Mouse (Mus musculus) neural tube, embryonic 10.5 days (tissue): ENCODE data around the gene Olfr272.

Experiments used
- DNase-seq: peaks from one replicate; pipeline ENCODE4 v3.0.0-alpha.2; 2017; ENCODE audit warnings: low spot score; ENCODE audit errors: extremely low spot score

The Olfr272 gene

GRCm38 (mm10) chr4:52919078-52919477 lies at the start of gene Olfr272:
TSS of gene Olfr272 (minus strand) at chr4:52919178.
- DNase-seq = no peak

DNA sequence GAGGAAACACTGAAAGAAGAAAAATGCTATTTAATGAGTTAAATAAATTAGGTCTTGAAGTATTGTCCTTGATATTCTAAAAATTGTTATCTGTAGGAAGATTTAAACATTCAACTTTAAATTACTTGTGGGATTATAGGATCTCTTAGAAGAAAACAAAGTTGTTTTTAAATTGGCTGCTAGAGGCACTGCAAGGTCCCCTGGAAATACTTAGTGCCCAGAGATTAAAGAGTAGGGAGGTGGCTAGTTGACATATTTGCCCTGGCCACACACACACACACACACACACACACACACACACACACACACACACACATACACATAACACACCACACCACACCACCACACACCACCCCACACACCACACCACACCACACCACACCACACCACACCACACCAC lies 45.3 kb upstream of the Olfr272 start, which contains the start of gene Olfr270:
Gene Olfr270, plus strand, starts transcription at position 301 of the 400 bp plus-strand sequence.
- no peak for DNase-seq

DNA sequence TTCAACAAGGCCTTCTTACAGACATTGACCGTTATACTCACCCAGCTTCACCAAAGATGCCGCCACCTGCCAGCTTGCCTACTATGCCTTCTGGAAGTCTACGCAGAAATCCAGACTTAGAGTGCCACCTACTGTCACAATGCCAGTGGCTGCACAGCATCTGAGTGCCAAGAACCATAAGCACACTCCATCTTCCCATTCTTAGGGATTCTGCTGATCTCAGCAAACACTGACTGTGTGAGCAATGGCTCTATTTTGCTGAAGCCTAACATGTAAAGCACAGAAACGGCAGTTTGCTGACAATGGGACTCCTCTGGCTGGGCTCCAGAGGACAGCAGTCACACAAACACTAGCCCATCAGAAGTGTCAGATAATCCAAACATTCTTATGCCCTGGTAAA lies 39.7 kb upstream of the Olfr272 start:
- DNase-seq = no peak

DNA sequence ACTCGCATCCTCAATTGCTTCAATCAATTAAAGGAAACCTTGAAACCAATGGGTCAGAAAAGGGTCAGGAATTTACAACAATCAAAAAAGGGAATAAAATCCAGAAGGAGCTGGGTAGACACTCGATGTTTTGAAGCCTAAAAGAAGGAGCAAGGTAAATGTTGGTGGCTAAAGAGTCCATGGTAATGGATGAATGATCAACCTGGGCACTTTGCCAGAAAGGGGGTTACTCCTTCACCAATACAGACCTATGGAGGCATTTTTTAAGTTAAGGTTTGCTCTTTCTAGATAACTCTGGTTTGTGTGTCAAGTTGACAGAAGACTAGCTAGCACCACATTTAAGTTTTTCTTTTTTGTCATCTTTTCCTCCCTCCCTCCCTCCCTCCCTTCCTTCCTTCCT lies 30.0 kb upstream of the Olfr272 start:
- DNase-seq = no peak

GRCm38 (mm10) chr4:52946665-52947064 lies 27.7 kb upstream of the Olfr272 start:
- DNase-seq = no peak

- no peak for DNase-seq
Measured at GRCm38 (mm10) chr4:52930480-52930879, 11.5 kb upstream of the Olfr272 start.

DNA sequence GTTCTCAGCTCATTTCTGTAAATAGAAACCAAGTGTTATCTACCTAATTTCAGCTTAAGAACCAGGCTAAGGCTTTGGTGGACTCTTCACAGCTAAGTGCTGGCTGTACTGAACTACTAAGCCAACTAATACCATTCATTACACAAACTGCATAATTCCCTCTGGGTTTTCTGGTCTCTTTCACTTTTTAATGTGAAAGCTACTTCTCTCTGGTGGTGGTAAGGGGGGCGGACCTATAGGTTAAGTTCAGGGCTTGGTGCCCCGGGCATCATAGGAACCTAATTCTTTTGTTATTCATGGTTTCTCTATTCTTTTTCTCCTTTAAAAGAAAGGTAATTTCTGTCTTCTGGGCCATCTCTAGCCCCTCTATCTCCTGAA lies 1.7 kb downstream of the Olfr272 start:
- no peak for DNase-seq

DNA sequence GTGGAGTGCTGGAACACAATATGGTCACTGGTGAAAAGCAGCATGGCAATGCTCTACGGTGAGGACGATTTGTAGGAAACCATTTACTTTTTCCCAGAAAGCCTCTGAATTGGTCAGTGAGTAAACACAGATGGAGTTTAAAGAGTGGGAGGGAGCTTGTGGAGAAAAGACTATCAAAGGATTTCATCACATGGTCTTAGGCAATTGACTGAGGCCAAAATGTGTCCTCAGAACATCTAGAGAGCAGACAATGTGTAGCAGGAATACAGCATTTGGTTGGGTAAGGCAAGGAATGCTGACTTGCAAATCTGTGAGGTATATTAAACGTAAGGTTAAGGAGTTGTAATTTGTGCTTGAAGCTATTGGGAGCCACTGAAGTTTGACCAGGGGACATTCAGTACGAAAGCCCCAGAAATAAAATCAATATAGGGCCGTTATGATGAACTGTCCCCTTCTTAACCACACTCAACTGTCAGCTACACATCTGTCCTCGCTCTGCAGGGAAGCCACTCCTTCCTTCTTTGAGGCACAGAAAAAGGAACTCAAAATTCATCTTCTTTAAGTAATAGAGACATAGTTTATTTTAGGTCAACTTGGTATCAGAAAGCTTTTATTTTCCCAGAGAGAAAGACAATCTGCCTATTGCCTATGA lies 2.2 kb downstream of the Olfr272 start:
- DNase-seq = no peak

GRCm38 (mm10) chr4:52912409-52912808 lies 6.6 kb downstream of the Olfr272 start:
- no peak for DNase-seq

GRCm38 (mm10) chr4:52909542-52909941 lies 9.4 kb downstream of the Olfr272 start:
- DNase-seq = no peak

- DNase-seq = no peak
Measured at GRCm38 (mm10) chr4:52864156-52864555, 54.8 kb downstream of the Olfr272 start.
